Mouse (Mus musculus) monocyte, adult 59 days (primary cell): ENCODE measurements around the gene Pde4c. TPM values are rescaled to one million over a fixed set of nuclear protein-coding genes. Genes with fewer than 3 reads are reported as not detected.

Experiments
- total RNA-seq, 2 experiments: library from RNA; stranded (reverse); gene quantifications; one replicate each; pipeline ENCODE4 v1.2.4; 2023

The Pde4c gene
- total RNA-seq: under 1 TPM in 1 of 2 experiments, not detected in 1; 0.24 TPM

DNA sequence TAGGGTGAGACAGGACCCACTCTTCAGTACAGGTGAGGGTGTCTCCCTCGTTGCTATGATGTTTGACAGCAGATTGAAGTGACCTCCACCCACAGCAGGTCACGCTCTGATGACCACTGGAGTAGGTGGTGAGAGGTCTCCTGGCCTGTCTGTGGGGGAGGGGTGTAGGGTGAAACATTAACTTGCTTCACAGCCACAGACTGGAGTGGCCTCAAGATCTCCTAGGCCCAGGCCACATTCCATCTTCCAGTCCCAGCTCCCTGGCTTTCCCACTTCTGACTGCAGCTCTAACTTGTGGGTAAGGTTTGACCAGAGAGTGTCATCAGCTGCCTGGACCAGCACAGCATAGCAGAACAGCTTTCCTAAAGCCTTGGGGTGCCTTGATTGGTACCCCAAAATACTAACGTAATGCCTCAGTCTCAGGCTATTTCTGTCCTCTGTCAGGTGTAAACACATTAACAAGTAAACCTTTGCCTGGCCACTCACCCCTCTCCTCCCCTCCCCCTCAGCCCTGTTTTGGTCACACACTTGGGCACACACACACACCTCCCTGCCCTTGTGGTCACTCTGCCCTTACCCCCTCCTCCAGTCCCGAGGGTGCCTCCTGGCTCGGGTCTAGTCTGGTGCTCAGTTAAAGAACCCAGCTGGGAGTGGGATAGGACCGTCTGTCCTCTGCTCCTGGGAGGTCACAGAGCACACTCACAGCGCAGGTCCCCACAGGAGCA lies at the start of gene Pde4c:
Gene Pde4c (plus strand): TSS at position 235 of the 725 bp plus-strand sequence.

DNA sequence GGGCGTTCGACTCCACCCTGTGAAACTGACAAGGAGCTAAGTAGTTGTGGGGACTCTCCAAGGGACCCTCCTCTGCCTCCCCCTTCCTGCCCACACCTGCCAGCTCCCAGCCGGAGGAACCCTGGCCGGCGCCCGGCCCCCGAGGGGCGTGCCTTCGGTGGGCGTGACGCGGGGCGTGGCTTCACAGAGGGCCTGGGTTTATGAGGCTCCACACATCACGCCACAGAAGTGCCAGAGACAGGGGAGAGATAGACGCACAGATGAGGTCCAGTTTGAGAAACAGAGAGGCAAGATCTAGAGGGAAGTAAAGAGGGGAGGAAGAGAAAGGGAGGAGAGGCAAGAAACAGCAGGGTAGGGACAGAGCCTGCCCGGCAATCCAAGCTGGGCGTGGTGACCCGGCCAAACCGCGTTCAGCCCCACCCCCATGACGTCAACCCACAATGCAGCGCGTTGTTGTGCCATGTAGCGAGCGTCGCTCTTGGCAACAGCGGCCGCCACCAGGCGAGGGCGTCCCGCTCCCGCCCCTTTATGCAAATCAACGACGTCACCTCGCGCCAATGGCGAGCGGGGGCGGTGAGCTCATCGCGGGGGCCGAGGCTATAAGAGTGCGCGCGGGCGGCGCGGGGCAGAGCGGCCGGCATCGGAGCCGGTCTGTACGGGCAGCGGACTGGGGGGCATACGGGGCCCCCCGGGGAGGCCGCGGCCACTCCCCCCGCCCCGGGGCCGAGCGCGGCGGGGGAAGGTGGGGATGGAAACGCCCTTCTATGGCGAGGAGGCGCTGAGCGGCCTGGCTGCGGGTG lies 25.0 kb upstream of the Pde4c start, which contains the start of gene Jund:
Gene Jund (plus strand): TSS at position 640 of the 800 bp plus-strand sequence.

GRCm38 (mm10) chr8:70703287-70703686 lies 20.2 kb upstream of the Pde4c start, which contains the start of gene Iqcn:
TSS of gene Iqcn (plus strand) at chr8:70703457.

GRCm38 (mm10) chr8:70718297-70718696 lies 5.2 kb upstream of the Pde4c start, which contains the start of gene Gm3336:
TSS of gene Gm3336 (plus strand) at chr8:70718543.

GRCm38 (mm10) chr8:70754043-70754870 lies 30.7 kb downstream of the Pde4c start, which contains the start of gene Rab3a:
TSS of gene Rab3a (plus strand) at chr8:70754679.

GRCm38 (mm10) chr8:70760775-70761406 lies 37.4 kb downstream of the Pde4c start, which contains the start of gene Mpv17l2:
TSS of gene Mpv17l2 (minus strand) at chr8:70760946.

GRCm38 (mm10) chr8:70776496-70777444 lies 53.2 kb downstream of the Pde4c start, which contains the start of gene Pik3r2:
TSS of gene Pik3r2 (minus strand) at chr8:70776713.

Other genes with a start within 250 kb of the Pde4c start
- gene Klhl26, start 246.8 kb upstream of the Pde4c start, total RNA-seq: 1 to 10 TPM; 7.1 to 7.7 TPM
- not detected for gene Tmem59l, start 236.4 kb upstream of the Pde4c start, total RNA-seq
- not detected for gene Crlf1, start 230.6 kb upstream of the Pde4c start, total RNA-seq
- 10 to 100 TPM; 45.5 to 50.2 TPM for gene Rex1bd, start 217.0 kb upstream of the Pde4c start, total RNA-seq
- gene Uba52, start 212.9 kb upstream of the Pde4c start, total RNA-seq: 1,000 to 10,000 TPM; 1,782 to 1,797 TPM
- 100 to 1,000 TPM; 180 to 186 TPM for gene Fkbp8, start 196.0 kb upstream of the Pde4c start, total RNA-seq
- 10 to 100 TPM; 72.6 to 79.4 TPM for gene Kxd1, start 195.8 kb upstream of the Pde4c start, total RNA-seq
- 10 to 100 TPM; 38.3 to 48.7 TPM for gene Ell, start 184.3 kb upstream of the Pde4c start, total RNA-seq
- gene Isyna1, start 129.3 kb upstream of the Pde4c start, total RNA-seq: 10 to 100 TPM; 53.8 to 56.4 TPM
- 100 to 1,000 TPM; 135 to 148 TPM for gene Ssbp4, start 114.8 kb upstream of the Pde4c start, total RNA-seq
- 100 to 1,000 TPM; 164 to 177 TPM for gene Lrrc25, start 107.6 kb upstream of the Pde4c start, total RNA-seq
- gene Gdf15, start 91.3 kb upstream of the Pde4c start, total RNA-seq: 10 to 100 TPM; 54.8 to 78.0 TPM
- gene Pgpep1, start 63.3 kb upstream of the Pde4c start, total RNA-seq: 1 to 10 TPM; 7.2 to 9.8 TPM
- gene Lsm4, start 50.5 kb upstream of the Pde4c start, total RNA-seq: 10 to 100 TPM; 46.0 to 54.9 TPM
- gene Jund, start 24.8 kb upstream of the Pde4c start, total RNA-seq: 1,000 to 10,000 TPM; 1,065 to 1,168 TPM
- 10 to 100 TPM; 15.5 to 15.9 TPM for gene Iqcn, start 20.3 kb upstream of the Pde4c start, total RNA-seq
- gene Gm3336, start 5.2 kb upstream of the Pde4c start, total RNA-seq: under 1 TPM in 1 of 2 experiments, not detected in 1; 0.79 TPM
- 1 to 10 TPM; 5.7 to 6.9 TPM for gene Rab3a, start 31.0 kb downstream of the Pde4c start, total RNA-seq
- 10 to 100 TPM; 28.9 to 32.4 TPM for gene Mpv17l2, start 37.2 kb downstream of the Pde4c start, total RNA-seq
- gene Pik3r2, start 53.0 kb downstream of the Pde4c start, total RNA-seq: 10 to 100 TPM; 23.1 to 26.5 TPM
- gene Mast3, start 81.3 kb downstream of the Pde4c start, total RNA-seq: 100 to 1,000 TPM; 128 to 134 TPM
- under 1 TPM; 0.26 to 0.46 TPM for gene Il12rb1, start 84.7 kb downstream of the Pde4c start, total RNA-seq
- 10 to 100 TPM; 57.2 to 67.9 TPM for gene Arrdc2, start 116.0 kb downstream of the Pde4c start, total RNA-seq
- gene Kcnn1, start 139.5 kb downstream of the Pde4c start, total RNA-seq: not detected
- gene Ccdc124, start 150.2 kb downstream of the Pde4c start, total RNA-seq: 10 to 100 TPM; 46.6 to 48.7 TPM
- gene Slc5a5, start 169.0 kb downstream of the Pde4c start, total RNA-seq: under 1 TPM; 0.21 to 0.33 TPM
- gene Rpl18a, start 173.7 kb downstream of the Pde4c start, total RNA-seq: 1,000 to 10,000 TPM; 2,573 to 2,784 TPM
- gene Map1s, start 182.2 kb downstream of the Pde4c start, total RNA-seq: 10 to 100 TPM; 52.8 to 55.4 TPM